Mouse (Mus musculus): ENCODE data around the gene Kbtbd12. TPM values are rescaled to one million over a fixed set of nuclear protein-coding genes. Genes with fewer than 3 reads are reported as not detected.
A peak's percentile ranks its signal among the peaks of the same experiment; 100 is the strongest.

Kbtbd12 gene
- total RNA-seq, 1 experiment, result 0.09 TPM

DNA sequence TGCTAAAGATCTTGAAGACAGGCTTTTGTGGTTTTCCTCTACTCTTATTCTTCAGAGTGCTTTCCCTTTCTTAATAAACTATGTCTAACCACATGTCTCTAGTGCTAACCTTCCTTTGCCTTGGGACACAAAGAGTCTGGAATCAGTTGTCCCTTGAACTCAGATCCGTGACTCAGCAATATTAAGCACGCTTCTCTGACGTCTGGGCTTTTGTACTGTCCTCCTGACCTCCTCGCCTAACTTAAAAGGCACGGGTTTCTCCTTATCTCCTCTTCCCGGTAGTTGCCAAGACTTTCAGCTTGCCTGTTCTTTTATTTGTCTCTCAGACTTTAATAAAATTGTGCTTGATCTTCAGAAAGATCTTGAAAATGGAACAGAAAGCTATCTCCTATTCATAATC is 6.5 kb downstream of the Kbtbd12 start:
- no peak overlapping the region for H3K4me3 ChIP-seq (ENCODE audit: insufficient read depth in 1 of 2, low read depth in 1 of 2, low read length in 2 of 2, poor library complexity in 1 of 2, severe bottlenecking in 1 of 2)
- in situ Hi-C loops (cut with MboI; ENCODE audit: low sequenced_read_pairs in 2 of 2, unreplicated experiment in 2 of 2), result no loop called here
- no peak overlapping the region for H3K27ac ChIP-seq (ENCODE audit: insufficient read depth, low read depth, low read length, poor library complexity, severe bottlenecking)
- no peaks in the 10 kb centered on the region for H3K36me3 ChIP-seq (ENCODE audit: control insufficient read depth, insufficient read depth, low read length, poor library complexity, severe bottlenecking)
- TF ChIP-seq CHD2 (IDR thresholded peaks at IDR 0.05; ENCODE audit: low read depth, low read length), result no peak
- no peak for TF ChIP-seq ZNF384 (IDR thresholded peaks at IDR 0.05; ENCODE audit: low read depth, low read length)
- DNase-seq (ENCODE audit: low read depth, low spot score), result no peak
- H3K4me1 ChIP-seq (ENCODE audit: control insufficient read depth in 2 of 2, insufficient read depth in 2 of 2, low read length in 2 of 2, poor library complexity in 1 of 2), result no peaks in the 10 kb centered on the region
- no peak overlapping the region for H3K9ac ChIP-seq (ENCODE audit: insufficient read depth, low read depth, low read length, poor library complexity, severe bottlenecking)
- no peaks in the 10 kb centered on the region for H3K9me3 ChIP-seq (ENCODE audit: control insufficient read depth, insufficient read depth, low read depth, low read length)

DNA sequence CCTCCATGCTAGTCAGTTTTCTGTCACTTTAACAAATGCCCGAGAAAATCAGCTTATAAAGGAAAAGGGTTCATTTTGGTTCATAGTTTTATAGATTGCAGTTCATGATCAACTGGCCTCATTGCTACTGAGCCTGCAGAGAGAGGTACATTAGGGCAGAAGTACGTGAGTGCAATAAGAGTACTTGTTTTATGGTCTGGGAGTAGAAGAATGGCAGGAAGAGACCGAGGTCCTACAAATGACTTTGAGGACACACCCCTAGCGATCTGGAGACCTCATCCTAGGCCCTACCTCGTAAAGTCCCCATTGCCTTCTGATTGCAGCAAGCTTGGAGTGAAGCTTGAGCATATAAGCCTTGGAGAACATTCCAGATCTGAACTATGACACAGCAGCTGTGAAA is 7.2 kb downstream of the Kbtbd12 start:
- H3K27ac ChIP-seq (ENCODE audit: insufficient read depth, low read depth, low read length, poor library complexity, severe bottlenecking), result no peak overlapping the region
- peaks cover 0 to 2% of the 10 kb centered on the region in 2 experiments; a peak in 1 of 4 replicates for H3K4me1 ChIP-seq (ENCODE audit: control insufficient read depth in 2 of 2, insufficient read depth in 2 of 2, low read length in 2 of 2, poor library complexity in 1 of 2)
- in situ Hi-C loops (cut with MboI; ENCODE audit: low sequenced_read_pairs in 2 of 2, unreplicated experiment in 2 of 2), result no loop called here
- no peak overlapping the region for H3K4me3 ChIP-seq (ENCODE audit: insufficient read depth in 1 of 2, low read depth in 1 of 2, low read length in 2 of 2, poor library complexity in 1 of 2, severe bottlenecking in 1 of 2)
- no peak for TF ChIP-seq ZC3H11A (IDR thresholded peaks at IDR 0.05; ENCODE audit: borderline replicate concordance, low read depth, low read length)
- no peak for TF ChIP-seq CHD2 (IDR thresholded peaks at IDR 0.05; ENCODE audit: low read depth, low read length)
- no peak for TF ChIP-seq ZNF384 (IDR thresholded peaks at IDR 0.05; ENCODE audit: low read depth, low read length)
- TF ChIP-seq HCFC1 (IDR thresholded peaks at IDR 0.05; ENCODE audit: borderline replicate concordance, insufficient read depth, low read length), result no peak
- no peak for TF ChIP-seq MAFK (IDR thresholded peaks at IDR 0.05; ENCODE audit: insufficient read depth, low read depth, low read length)
- no peak for DNase-seq (ENCODE audit: low read depth, low spot score)
- no peaks in the 10 kb centered on the region for H3K9me3 ChIP-seq (ENCODE audit: control insufficient read depth, insufficient read depth, low read depth, low read length)
- H3K36me3 ChIP-seq (ENCODE audit: control insufficient read depth, insufficient read depth, low read length, poor library complexity, severe bottlenecking), result no peaks in the 10 kb centered on the region
- no peak overlapping the region for H3K9ac ChIP-seq (ENCODE audit: insufficient read depth, low read depth, low read length, poor library complexity, severe bottlenecking)

DNA sequence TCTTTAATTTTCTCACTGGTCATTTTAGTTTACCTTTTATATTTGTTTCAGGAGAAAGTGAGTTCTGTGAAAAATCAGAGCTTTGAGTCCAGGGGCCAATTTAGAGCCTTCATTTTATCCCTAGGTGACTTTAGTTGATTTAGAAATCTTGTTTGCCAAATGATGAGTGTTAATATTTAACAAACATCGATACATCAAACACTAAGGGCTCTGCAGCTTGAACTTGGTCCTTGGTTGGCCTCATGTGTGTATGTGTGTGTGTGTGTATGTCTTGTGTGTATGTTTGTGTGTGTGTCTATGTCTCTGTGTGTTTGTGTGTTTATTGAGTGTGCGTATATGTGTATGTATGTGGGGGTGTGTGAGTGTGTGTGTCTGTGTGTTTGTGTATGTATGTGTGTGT is 7.9 kb downstream of the Kbtbd12 start:
- DNase-seq (ENCODE audit: low read depth, low spot score), result no peak
- H3K27ac ChIP-seq (ENCODE audit: insufficient read depth, low read depth, low read length, poor library complexity, severe bottlenecking), result no peak overlapping the region
- peaks cover 0 to 2% of the 10 kb centered on the region in 2 experiments; a peak in 1 of 4 replicates for H3K4me1 ChIP-seq (ENCODE audit: control insufficient read depth in 2 of 2, insufficient read depth in 2 of 2, low read length in 2 of 2, poor library complexity in 1 of 2)
- H3K9ac ChIP-seq (ENCODE audit: insufficient read depth, low read depth, low read length, poor library complexity, severe bottlenecking), result no peak overlapping the region
- TF ChIP-seq CHD2 (IDR thresholded peaks at IDR 0.05; ENCODE audit: low read depth, low read length) (no peak), HCFC1 (IDR thresholded peaks at IDR 0.05; ENCODE audit: borderline replicate concordance, insufficient read depth, low read length) (no peak), ZNF384 (IDR thresholded peaks at IDR 0.05; ENCODE audit: low read depth, low read length) (no peak), ZC3H11A (IDR thresholded peaks at IDR 0.05; ENCODE audit: borderline replicate concordance, low read depth, low read length) (no peak), MAFK (IDR thresholded peaks at IDR 0.05; ENCODE audit: insufficient read depth, low read depth, low read length) (no peak)
- in situ Hi-C loops (cut with MboI; ENCODE audit: low sequenced_read_pairs in 2 of 2, unreplicated experiment in 2 of 2), result no loop called here
- no peaks in the 10 kb centered on the region for H3K9me3 ChIP-seq (ENCODE audit: control insufficient read depth, insufficient read depth, low read depth, low read length)
- no peak overlapping the region for H3K4me3 ChIP-seq (ENCODE audit: insufficient read depth in 1 of 2, low read depth in 1 of 2, low read length in 2 of 2, poor library complexity in 1 of 2, severe bottlenecking in 1 of 2)
- no peaks in the 10 kb centered on the region for H3K36me3 ChIP-seq (ENCODE audit: control insufficient read depth, insufficient read depth, low read length, poor library complexity, severe bottlenecking)

DNA sequence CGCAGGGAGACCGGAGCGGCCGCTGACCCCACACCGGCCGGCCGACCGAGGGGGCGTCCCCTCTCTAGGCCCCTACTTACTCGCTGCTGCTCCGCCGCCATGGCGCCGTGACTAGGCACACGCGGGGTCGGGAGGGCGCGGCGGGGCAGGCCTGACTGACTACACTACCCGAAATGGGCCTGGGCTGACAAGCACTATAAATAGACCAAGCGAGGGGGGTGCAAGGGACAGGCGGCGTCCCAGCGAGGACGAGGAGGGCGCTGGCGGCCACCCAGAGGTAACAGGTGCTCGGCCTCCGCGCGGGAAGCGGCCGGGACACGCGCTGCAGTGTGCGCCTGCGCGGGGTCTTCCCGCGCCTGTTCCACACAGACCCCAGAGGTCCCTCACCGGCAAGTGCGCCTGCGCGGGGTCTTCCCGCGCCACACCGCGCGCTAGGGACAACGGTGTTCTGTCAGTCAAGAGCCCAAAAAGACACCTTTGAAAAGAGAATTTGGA is 10.4 kb downstream of the Kbtbd12 start:
- Histone ChIP-seq H3K9ac (ENCODE audit: insufficient read depth, low read depth, low read length, poor library complexity, severe bottlenecking) (peak overlapping the region; percentile 79), H3K27ac (ENCODE audit: insufficient read depth, low read depth, low read length, poor library complexity, severe bottlenecking) (no peak overlapping the region), H3K4me1 (ENCODE audit: control insufficient read depth in 2 of 2, insufficient read depth in 2 of 2, low read length in 2 of 2, poor library complexity in 1 of 2) (peaks cover 0 to 2% of the 10 kb centered on the region in 2 experiments; a peak in 1 of 4 replicates), H3K4me3 (ENCODE audit: insufficient read depth in 1 of 2, low read depth in 1 of 2, low read length in 2 of 2, poor library complexity in 1 of 2, severe bottlenecking in 1 of 2) (peak overlapping the region; percentile 46 to 63), H3K36me3 (ENCODE audit: control insufficient read depth, insufficient read depth, low read length, poor library complexity, severe bottlenecking) (no peaks in the 10 kb centered on the region), H3K9me3 (ENCODE audit: control insufficient read depth, insufficient read depth, low read depth, low read length) (no peaks in the 10 kb centered on the region)
- in situ Hi-C loops (cut with MboI; ENCODE audit: low sequenced_read_pairs in 2 of 2, unreplicated experiment in 2 of 2), result no loop called here
- TF ChIP-seq ZC3H11A (IDR thresholded peaks at IDR 0.05; ENCODE audit: borderline replicate concordance, low read depth, low read length) (no peak), HCFC1 (IDR thresholded peaks at IDR 0.05; ENCODE audit: borderline replicate concordance, insufficient read depth, low read length) (no peak), ZNF384 (IDR thresholded peaks at IDR 0.05; ENCODE audit: low read depth, low read length) (no peak)
- DNase-seq (ENCODE audit: low read depth, low spot score), result peak; percentile 44

DNA sequence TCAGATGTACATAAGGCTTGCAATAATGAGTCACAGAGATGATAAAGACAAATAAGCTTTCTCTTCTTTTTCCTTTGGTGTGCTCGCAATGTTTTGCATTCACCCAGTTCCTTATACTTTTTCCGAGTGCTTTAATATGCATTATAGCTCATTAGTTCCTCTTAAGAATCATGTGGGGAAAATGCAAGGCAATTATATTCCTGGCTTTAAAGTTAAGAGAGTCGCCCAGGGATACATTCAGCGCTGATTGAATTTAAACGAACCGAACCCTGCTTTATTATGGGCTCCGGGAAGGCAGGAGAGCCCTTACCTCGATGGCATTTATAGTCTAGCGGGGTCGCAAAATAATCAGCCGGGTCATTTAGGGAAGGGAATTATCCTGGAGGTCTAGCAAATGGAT is 10.8 kb downstream of the Kbtbd12 start:
- Histone ChIP-seq H3K27ac (ENCODE audit: insufficient read depth, low read depth, low read length, poor library complexity, severe bottlenecking) (no peak overlapping the region), H3K4me1 (ENCODE audit: control insufficient read depth in 2 of 2, insufficient read depth in 2 of 2, low read length in 2 of 2, poor library complexity in 1 of 2) (peaks cover 0 to 2% of the 10 kb centered on the region in 2 experiments; a peak in 1 of 4 replicates), H3K4me3 (ENCODE audit: insufficient read depth in 1 of 2, low read depth in 1 of 2, low read length in 2 of 2, poor library complexity in 1 of 2, severe bottlenecking in 1 of 2) (peak overlapping the region; percentile 46 to 63), H3K9me3 (ENCODE audit: control insufficient read depth, insufficient read depth, low read depth, low read length) (no peaks in the 10 kb centered on the region), H3K9ac (ENCODE audit: insufficient read depth, low read depth, low read length, poor library complexity, severe bottlenecking) (peak overlapping the region; percentile 79), H3K36me3 (ENCODE audit: control insufficient read depth, insufficient read depth, low read length, poor library complexity, severe bottlenecking) (no peaks in the 10 kb centered on the region)
- TF ChIP-seq CHD2 (IDR thresholded peaks at IDR 0.05; ENCODE audit: low read depth, low read length) (no peak), ZNF384 (IDR thresholded peaks at IDR 0.05; ENCODE audit: low read depth, low read length) (no peak), MAFK (IDR thresholded peaks at IDR 0.05; ENCODE audit: insufficient read depth, low read depth, low read length) (no peak), HCFC1 (IDR thresholded peaks at IDR 0.05; ENCODE audit: borderline replicate concordance, insufficient read depth, low read length) (no peak), ZC3H11A (IDR thresholded peaks at IDR 0.05; ENCODE audit: borderline replicate concordance, low read depth, low read length) (no peak)
- DNase-seq (ENCODE audit: low read depth, low spot score), result peak; percentile 7
- in situ Hi-C loops (cut with MboI; ENCODE audit: low sequenced_read_pairs in 2 of 2, unreplicated experiment in 2 of 2), result no loop called here
